Mouse (Mus musculus) kidney, adult 2 months (tissue): Measurements from ENCODE around the gene Tango6.

Experiments
- CTCF ChIP-seq: fragments of 200-500 bp; conservative IDR thresholded peaks from 2 replicates; pipeline ENCODE4 v1.5.1; 2011; ENCODE audit warnings: low read depth, mild to moderate bottlenecking, control low read depth, low read length, moderate library complexity, mixed read lengths; ENCODE audit not compliant: insufficient read depth, insufficient read length
- POLR2A ChIP-seq: fragments of 200-500 bp; IDR thresholded peaks from one replicate; pipeline ENCODE4 v1.6.1; 2011; ENCODE audit warnings: low read depth, low read length, control low read depth

DNA sequence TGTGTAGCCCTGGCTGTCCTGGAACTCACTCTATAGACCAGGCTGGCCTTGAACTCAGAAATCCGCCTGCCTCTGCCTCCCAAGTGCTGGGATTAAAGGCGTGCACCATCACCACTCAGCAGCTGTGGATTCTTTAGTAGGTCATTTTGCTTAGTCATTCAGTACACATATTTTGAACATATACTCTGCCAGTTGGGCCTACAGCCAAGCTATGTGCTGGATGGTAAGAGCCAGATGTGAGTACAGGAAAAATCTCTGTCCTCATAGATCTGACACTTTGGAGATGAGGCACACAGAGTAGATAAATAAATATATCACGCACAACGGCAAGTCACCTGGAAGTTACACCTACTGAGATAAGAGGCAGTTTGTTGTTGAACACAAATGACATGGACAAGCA lies 129.7 kb downstream of the Tango6 start:
- no peak for TF ChIP-seq CTCF
- no peak for TF ChIP-seq POLR2A
